Comparison of ENCODE assay signal across 8 mouse cellular contexts in genomic region chr9:85327242-85328211, GRCm38 (mm10). TPM values are rescaled to one million over a fixed set of nuclear protein-coding genes. Genes with fewer than 3 reads are reported as not detected.
A peak's percentile ranks its signal among the peaks of the same experiment; 100 is the strongest.
DNase-seq lines count a peak whose midpoint lies in the region; ATAC-seq and TF ChIP-seq lines count a peak whose summit lies in the region.

Gene Tent5a, minus strand, starts transcription at chr9:85327348.

- H3K4me2 ChIP-seq in lung, embryonic 16.5 days (ENCODE audit: low read depth, low read length): peak within 1 kb of the TSS; percentile 69

- H3K36me3 ChIP-seq in G1E (replicated peaks): peaks cover 8% of the 10 kb centered on the region
- H3K36me3 ChIP-seq in lung, embryonic 16.5 days (ENCODE audit: control insufficient read depth, insufficient read depth, low read length): no peaks in the 10 kb centered on the region
- H3K36me3 ChIP-seq in thymus, adult 2 months (ENCODE audit: control insufficient read depth, insufficient read depth, low read length): no peaks in the 10 kb centered on the region

- peak; percentile 62 for DNase-seq in G1E (ENCODE audit: low spot score)
- peak; percentile 8 for DNase-seq in cerebellum, adult 9-10 months
- DNase-seq in forelimb bud, embryonic 11.5 days (ENCODE audit: low read depth, low spot score): peak; percentile 74
- DNase-seq in layer of hippocampus, adult 9-11 months: peak; percentile 80
- DNase-seq in thymus, adult 2 months: peak; percentile 69

- H3K4me1 ChIP-seq in G1E (ENCODE audit: insufficient read depth, low read depth, low read length): peaks cover 17% of the 10 kb centered on the region
- H3K4me1 ChIP-seq in lung, embryonic 16.5 days (replicated peaks; ENCODE audit: control insufficient read depth, insufficient read depth, low read length): peaks cover 9% of the 10 kb centered on the region; the same call in 1 of the 2 replicates
- peaks cover 17% of the 10 kb centered on the region for H3K4me1 ChIP-seq in olfactory bulb, adult 2 months (ENCODE audit: control insufficient read depth, insufficient read depth, low read length)
- H3K4me1 ChIP-seq in thymus, adult 2 months (replicated peaks; ENCODE audit: control insufficient read depth, insufficient read depth, low read length): peaks cover 17% of the 10 kb centered on the region

- under 1% methylated on average over 71 of the region's 72 CpGs for WGBS in lung, embryonic 16.5 days
- under 1% methylated on average over 72 of the region's 72 CpGs for WGBS in olfactory bulb, adult 2 months
- WGBS in thymus, adult 2 months: under 1% methylated on average over 72 of the region's 72 CpGs

- H3K4me3 ChIP-seq in G1E (ENCODE audit: low read depth, low read length): peak within 1 kb of the TSS; percentile 74
- H3K4me3 ChIP-seq in lung, embryonic 16.5 days (ENCODE audit: low read length): peak within 1 kb of the TSS; percentile 76
- peak within 1 kb of the TSS; percentile 49 for H3K4me3 ChIP-seq in olfactory bulb, adult 2 months (ENCODE audit: insufficient read depth, low read depth, low read length)
- peak within 1 kb of the TSS; percentile 46 for H3K4me3 ChIP-seq in thymus, adult 2 months (ENCODE audit: control insufficient read depth, insufficient read depth, low read length)

- H3K9ac ChIP-seq in lung, embryonic 16.5 days (ENCODE audit: low read length): peak within 1 kb of the TSS; percentile 77

- no peaks in the 10 kb centered on the region; the same call in 1 of the 2 replicates for H3K27me3 ChIP-seq in G1E (ENCODE audit: insufficient read depth, low read length)
- H3K27me3 ChIP-seq in lung, embryonic 16.5 days (ENCODE audit: control insufficient read depth, insufficient read depth, low read depth, low read length): peaks cover 4% of the 10 kb centered on the region; the same call in 1 of the 2 replicates
- peaks cover 5% of the 10 kb centered on the region; the same call in 1 of the 2 replicates for H3K27me3 ChIP-seq in thymus, adult 2 months (ENCODE audit: control insufficient read depth, insufficient read depth, low read length)

- no peak for TF ChIP-seq POLR2A in olfactory bulb, adult 2 months (IDR thresholded peaks at IDR 0.05; ENCODE audit: insufficient read depth, low read depth, low read length)
- TF ChIP-seq POLR2A in thymus, adult 2 months (IDR thresholded peaks at IDR 0.05; ENCODE audit: control insufficient read depth, extremely low read depth, insufficient read depth, low read length, poor library complexity): 0 out of 2 replicates have a peak, but pooled peaks have one; percentile 26

- TF ChIP-seq CTCF in G1E (IDR thresholded peaks at IDR 0.05; ENCODE audit: low read depth, low read length): no peak
- TF ChIP-seq CTCF in olfactory bulb, adult 2 months (IDR thresholded peaks at IDR 0.05; ENCODE audit: insufficient read depth, low read depth, low read length): no peak
- TF ChIP-seq CTCF in thymus, adult 2 months (IDR thresholded peaks at IDR 0.05; ENCODE audit: borderline replicate concordance, control insufficient read depth, extremely low read depth, insufficient read depth, low read length, poor library complexity): 0 out of 2 replicates have a peak, but pooled peaks have one; percentile 3

- peak within 1 kb of the TSS; percentile 82 for H3K27ac ChIP-seq in lung, embryonic 16.5 days (ENCODE audit: low read length)
- H3K27ac ChIP-seq in olfactory bulb, adult 2 months (ENCODE audit: insufficient read depth, low read depth, low read length): no peak within 1 kb of the TSS
- H3K27ac ChIP-seq in thymus, adult 2 months (ENCODE audit: control insufficient read depth, insufficient read depth, low read length): peak within 1 kb of the TSS; percentile 16; the same call in 1 of the 2 replicates

- peak; percentile 68 for ATAC-seq in G1E (ENCODE audit: extremely low read depth, insufficient number of reproducible peaks, low FRiP score, poor library complexity, severe bottlenecking)
- peak; percentile 63 to 73 for ATAC-seq in hematopoietic stem cell, adult 5-6 weeks (replicated peaks in 1 of 2; ENCODE audit: insufficient read depth in 1 of 2, low FRiP score in 2 of 2, low TSS enrichment in 1 of 2, low read depth in 1 of 2, poor library complexity in 2 of 2, severe bottlenecking in 2 of 2)
- peak; percentile 95 for ATAC-seq in lung, embryonic 16.5 days (ENCODE audit: low read depth)

- peaks cover 27% of the 10 kb centered on the region for H3K9me3 ChIP-seq in G1E (replicated peaks)
- H3K9me3 ChIP-seq in lung, embryonic 16.5 days (ENCODE audit: control insufficient read depth, low read length): no peaks in the 10 kb centered on the region

RNA-seq across cellular contexts. Expression of gene Tent5a, which starts in this region (rescaled TPM):
- total RNA-seq in G1E (2014; fragmentation: Nextera tagmentation) (7.7 and 8.9 TPM in 2 replicates), G1E (2017) (12.6 and 13.9 TPM in 2 replicates)
- 0.69 and 0.80 TPM in 2 replicates for polyA plus RNA-seq in G1E (2012)
- 12.7 and 15.3 TPM in 2 replicates for total RNA-seq in hematopoietic stem cell, adult 5-6 weeks (2017)
- 9.1 and 9.7 TPM in 2 replicates for polyA plus RNA-seq in lung, embryonic 16.5 days (2015; fragmentation: Nextera tagmentation; extraction: Ambion mirVana)
- polyA plus RNA-seq in olfactory bulb, adult 2 months (2012; ENCODE audit: insufficient read depth, insufficient read length, low replicate concordance, missing spikeins): not detected in 2 replicates
- 2.9 and 3.7 TPM in 2 replicates for polyA plus RNA-seq in thymus, adult 2 months (2012; rRNA removed)

Comparison
In these comparisons a context has a peak if more than half of its experiments do, and no peak if none do; other contexts are left out.
1. DNase-seq: peak in every context shown above with its lines; median percentile 80 in layer of hippocampus, adult 9-11 months; 74 in forelimb bud, embryonic 11.5 days; 69 in thymus, adult 2 months; 62 in G1E; 8 in cerebellum, adult 9-10 months.